ENCODE assay signal across 12 mouse cellular contexts in the genomic region with DNA sequence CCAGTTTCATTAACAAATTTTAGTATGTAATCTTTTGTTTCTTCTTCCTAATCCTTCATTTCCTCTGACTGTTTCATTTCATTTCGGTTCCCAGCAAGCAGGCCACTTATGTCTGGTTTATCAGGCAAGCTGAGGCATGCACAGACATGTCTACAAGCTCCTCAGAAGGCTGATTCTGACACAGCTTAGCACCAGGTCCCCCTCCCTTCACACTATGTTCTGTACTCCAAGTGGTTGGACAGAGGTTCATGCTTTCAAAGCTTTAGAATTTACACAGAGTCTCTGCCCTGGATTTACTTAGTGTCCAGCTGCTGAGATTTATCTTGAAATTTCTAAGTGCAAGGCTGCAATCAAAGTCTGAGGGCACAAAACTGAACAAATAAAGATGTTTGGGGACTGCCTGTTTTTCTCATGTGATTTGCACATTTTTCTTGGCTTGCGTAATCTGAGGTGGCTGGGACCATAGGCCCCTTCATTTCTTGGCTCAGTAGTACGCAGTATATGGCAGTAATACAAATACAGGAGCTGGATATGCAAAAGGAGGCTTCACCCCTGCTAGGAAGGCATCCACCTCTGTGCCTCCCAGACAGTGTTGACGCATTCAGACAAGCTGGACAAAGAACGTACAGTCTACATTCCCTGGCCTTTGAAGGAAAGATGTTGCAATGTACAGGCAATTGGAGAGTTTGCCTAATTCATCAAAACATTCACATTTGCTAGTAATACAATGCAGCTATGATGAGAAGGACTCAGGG.
DNase-seq lines count a peak whose midpoint lies in the region; ATAC-seq lines count a peak whose summit lies in the region.
"Had no signal": no experiment of that assay in that cellular context is flagged by ENCODE, and none has a peak within 500 bp of the region (broad histone marks: within the 10 kb centered on the region; RNA-seq: fewer than 3 reads in every experiment).

No protein-coding gene starts in this region.

- H3K27ac ChIP-seq in lung, embryonic 16.5 days (ENCODE audit: low read length): peak overlapping the region; percentile 57; the same call in 1 of the 2 replicates
- H3K27ac ChIP-seq: embryonic facial prominence, embryonic 13.5 days; midbrain, embryonic 10.5 days had no signal

- H3K4me2 ChIP-seq in lung, embryonic 16.5 days (ENCODE audit: low read depth, low read length): no peak overlapping the region
- H3K4me2 ChIP-seq: embryonic facial prominence, embryonic 13.5 days had no signal

- H3K4me3 ChIP-seq in lung, embryonic 16.5 days (ENCODE audit: low read length): no peak overlapping the region
- H3K4me3 ChIP-seq: embryonic facial prominence, embryonic 13.5 days; midbrain, embryonic 10.5 days had no signal

- peak; percentile 97 for ATAC-seq in lung, embryonic 16.5 days (ENCODE audit: low read depth)

- H3K36me3 ChIP-seq in lung, embryonic 16.5 days (ENCODE audit: control insufficient read depth, insufficient read depth, low read length): no peaks in the 10 kb centered on the region
- H3K36me3 ChIP-seq: embryonic facial prominence, embryonic 13.5 days; midbrain, embryonic 10.5 days had no signal

- WGBS in lung, embryonic 16.5 days: 35% methylated on average over 5 of the region's 5 CpGs

- DNase-seq in urinary bladder, postnatal 14 days (ENCODE audit: low spot score): peak; percentile 47
- DNase-seq in urinary bladder, postnatal 10 days (ENCODE audit: low spot score): no peak
- peak; percentile 2 to 15 for DNase-seq in heart, adult 9 months (ENCODE audit: low spot score in 2 of 2)
- DNase-seq in gastrocnemius, adult 8-10 months (ENCODE audit: low spot score in 2 of 2): no peak
- no peak for DNase-seq in thymus, postnatal 25 days
- no peak for DNase-seq in natural killer cell, adult 2 months (ENCODE audit: low spot score in 2 of 2)
- DNase-seq in right cerebral cortex, adult 2 months (ENCODE audit: low spot score in 2 of 2): no peak
- DNase-seq: gastrocnemius, postnatal 25 days; kidney, adult 18-20 months had no signal

- no peaks in the 10 kb centered on the region for H3K4me1 ChIP-seq in lung, embryonic 16.5 days (replicated peaks; ENCODE audit: control insufficient read depth, insufficient read depth, low read length)
- H3K4me1 ChIP-seq: embryonic facial prominence, embryonic 13.5 days; midbrain, embryonic 10.5 days had no signal

- H3K9me3 ChIP-seq in lung, embryonic 16.5 days (ENCODE audit: control insufficient read depth, low read length): no peaks in the 10 kb centered on the region
- H3K9me3 ChIP-seq: embryonic facial prominence, embryonic 13.5 days; midbrain, embryonic 10.5 days had no signal

- H3K9ac ChIP-seq in lung, embryonic 16.5 days (ENCODE audit: low read length): no peak overlapping the region
- H3K9ac ChIP-seq: embryonic facial prominence, embryonic 13.5 days had no signal

- no peaks in the 10 kb centered on the region for H3K27me3 ChIP-seq in lung, embryonic 16.5 days (ENCODE audit: control insufficient read depth, insufficient read depth, low read depth, low read length)
- H3K27me3 ChIP-seq: embryonic facial prominence, embryonic 13.5 days had no signal

Comparison
In these comparisons a context has a peak if more than half of its experiments do, and no peak if none do; other contexts are left out.
1. DNase-seq: peak in urinary bladder, postnatal 14 days (single experiment) and heart, adult 9 months (2 of 2); none in urinary bladder, postnatal 10 days (single experiment), gastrocnemius, adult 8-10 months (0 of 2), thymus, postnatal 25 days (single experiment), natural killer cell, adult 2 months (0 of 2) and right cerebral cortex, adult 2 months (0 of 2).